Mouse (Mus musculus): ENCODE measurements around the gene Gon4l.

GRCm38 (mm10) chr3:88914384-88914810, 79.4 kb downstream of the Gon4l start:
- TF ChIP-seq CTCF (IDR thresholded peaks at IDR 0.05; ENCODE audit: insufficient read depth, low read depth, low read length) (no peak), POLR2A (IDR thresholded peaks at IDR 0.05; ENCODE audit: insufficient read depth, low read depth, low read length) (no peak)

Measured in olfactory bulb, adult 2 months (tissue).